Mouse (Mus musculus): ENCODE measurements around the gene Xpo5. TPM values are rescaled to one million over a fixed set of nuclear protein-coding genes. Genes with fewer than 3 reads are reported as not detected.

Xpo5 gene
- polyA plus RNA-seq, 1 experiment from 2014 or later, result 57.0 TPM

DNA sequence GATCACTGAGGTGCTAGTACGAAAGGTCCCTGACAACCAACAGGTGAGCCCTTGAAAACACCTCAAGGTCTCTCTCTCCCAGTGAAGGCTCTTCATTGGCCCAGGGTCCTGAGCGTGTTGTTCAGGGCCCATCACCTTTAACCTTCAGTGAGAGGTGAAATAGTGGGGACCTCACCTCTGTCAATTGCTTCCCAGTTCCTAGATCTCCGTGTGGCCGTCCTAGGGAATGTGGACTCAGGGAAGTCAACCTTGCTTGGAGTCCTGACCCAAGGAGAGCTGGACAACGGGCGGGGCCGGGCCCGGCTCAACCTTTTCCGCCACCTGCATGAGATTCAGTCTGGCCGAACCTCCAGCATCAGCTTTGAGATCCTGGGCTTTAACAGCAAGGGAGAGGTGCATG lies 37.8 kb upstream of the Xpo5 start:
- no peak for TF ChIP-seq CTCF (IDR thresholded peaks at IDR 0.05; ENCODE audit: low read depth)
- WGBS, result 93% methylated on average over 10 of the region's 10 CpGs
- H3K4me2 ChIP-seq, result no peak overlapping the region

GRCm38 (mm10) chr17:46165460-46165859 lies 37.1 kb upstream of the Xpo5 start:
- Histone ChIP-seq H3K4me1 (ENCODE audit: insufficient read depth) (peaks cover 17% of the 10 kb centered on the region; the same call in 1 of the 2 replicates), H3K36me3 (ENCODE audit: insufficient read depth) (peaks cover 64% of the 10 kb centered on the region), H3K4me2 (no peak overlapping the region), H3K4me3 (ENCODE audit: low read depth, low read length) (no peak overlapping the region), H3K27ac (ENCODE audit: low read depth) (no peak overlapping the region), H3K27me3 (ENCODE audit: insufficient read depth, low read length) (no peaks in the 10 kb centered on the region), H3K9me3 (ENCODE audit: low read depth, low read length) (no peaks in the 10 kb centered on the region), H3K9ac (no peak overlapping the region)
- no peak for DNase-seq
- no peak for TF ChIP-seq CTCF (IDR thresholded peaks at IDR 0.05; ENCODE audit: low read depth)
- no peak for ATAC-seq (ENCODE audit: insufficient read depth)
- WGBS, result 86% methylated on average over 12 of the region's 12 CpGs

More for the DNA sequence above, 37.8 kb upstream of the Xpo5 start:
- peaks cover 17% of the 10 kb centered on the region; the same call in 1 of the 2 replicates for H3K4me1 ChIP-seq (ENCODE audit: insufficient read depth)
- ATAC-seq (ENCODE audit: insufficient read depth), result no peak
- no peak overlapping the region for H3K9ac ChIP-seq
- H3K4me3 ChIP-seq (ENCODE audit: low read depth, low read length), result no peak overlapping the region
- DNase-seq, result no peak
- H3K36me3 ChIP-seq (ENCODE audit: insufficient read depth), result peaks cover 58% of the 10 kb centered on the region
- no peaks in the 10 kb centered on the region for H3K9me3 ChIP-seq (ENCODE audit: low read depth, low read length)
- H3K27me3 ChIP-seq (ENCODE audit: insufficient read depth, low read length), result no peaks in the 10 kb centered on the region
- no peak overlapping the region for H3K27ac ChIP-seq (ENCODE audit: low read depth)

DNA sequence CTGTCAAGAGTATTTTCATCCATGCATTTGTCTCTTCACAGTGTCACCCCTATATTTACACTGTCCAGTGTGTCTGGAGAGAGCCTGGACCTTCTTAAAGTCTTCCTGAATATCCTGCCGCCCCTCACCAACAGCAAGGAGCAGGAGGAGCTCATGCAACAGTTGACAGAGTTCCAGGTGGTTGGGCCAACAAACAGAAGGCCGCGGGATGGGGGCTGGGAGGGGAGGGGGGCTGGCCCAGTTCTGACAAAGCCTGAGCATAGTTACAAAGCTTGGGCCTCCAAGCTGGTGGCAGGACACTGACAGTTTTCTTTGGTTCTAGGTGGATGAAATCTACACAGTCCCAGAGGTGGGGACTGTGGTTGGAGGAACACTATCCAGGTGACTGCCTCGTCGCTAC lies 36.3 kb upstream of the Xpo5 start:
- Histone ChIP-seq H3K4me1 (ENCODE audit: insufficient read depth) (peaks cover 17% of the 10 kb centered on the region; the same call in 1 of the 2 replicates), H3K9ac (no peak overlapping the region), H3K36me3 (ENCODE audit: insufficient read depth) (peaks cover 70% of the 10 kb centered on the region), H3K27ac (ENCODE audit: low read depth) (no peak overlapping the region), H3K27me3 (ENCODE audit: insufficient read depth, low read length) (no peaks in the 10 kb centered on the region), H3K9me3 (ENCODE audit: low read depth, low read length) (no peaks in the 10 kb centered on the region), H3K4me3 (ENCODE audit: low read depth, low read length) (no peak overlapping the region), H3K4me2 (no peak overlapping the region)
- WGBS, result 80% methylated on average over 5 of the region's 5 CpGs
- DNase-seq (no peak), ATAC-seq (ENCODE audit: insufficient read depth) (no peak)
- TF ChIP-seq CTCF (IDR thresholded peaks at IDR 0.05; ENCODE audit: low read depth), result no peak

GRCm38 (mm10) chr17:46167014-46167413 lies 35.6 kb upstream of the Xpo5 start:
- Histone ChIP-seq H3K4me2 (no peak overlapping the region), H3K27me3 (ENCODE audit: insufficient read depth, low read length) (no peaks in the 10 kb centered on the region), H3K9me3 (ENCODE audit: low read depth, low read length) (no peaks in the 10 kb centered on the region), H3K9ac (no peak overlapping the region), H3K4me3 (ENCODE audit: low read depth, low read length) (no peak overlapping the region), H3K36me3 (ENCODE audit: insufficient read depth) (peaks cover 76% of the 10 kb centered on the region), H3K4me1 (ENCODE audit: insufficient read depth) (peaks cover 13% of the 10 kb centered on the region; the same call in 1 of the 2 replicates), H3K27ac (ENCODE audit: low read depth) (no peak overlapping the region)
- peak; percentile 49 for TF ChIP-seq CTCF (IDR thresholded peaks at IDR 0.05; ENCODE audit: low read depth)
- ATAC-seq (ENCODE audit: insufficient read depth), result no peak
- DNase-seq, result peak; percentile 34
- 83% methylated on average over 11 of the region's 11 CpGs for WGBS

DNA sequence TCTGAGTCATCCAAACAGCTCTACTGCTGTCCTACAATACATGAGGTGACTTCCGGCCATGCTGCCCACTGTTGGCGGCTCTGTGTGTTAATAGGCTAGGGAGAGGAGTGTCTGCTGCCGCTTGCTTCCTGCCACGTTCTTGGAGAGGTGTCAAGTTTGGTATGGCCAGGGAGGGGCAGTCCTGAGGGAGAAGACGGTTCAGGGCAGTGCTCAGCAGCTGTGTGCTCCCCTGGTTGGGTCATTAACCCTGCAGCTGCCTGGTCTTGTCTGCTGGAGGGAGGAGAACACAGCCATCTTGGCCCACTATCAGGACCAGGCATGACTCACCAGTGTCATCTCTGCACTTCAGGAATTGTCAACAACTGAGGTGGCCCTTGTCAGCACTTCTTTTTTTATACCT lies 34.3 kb upstream of the Xpo5 start:
- no peak overlapping the region for H3K4me3 ChIP-seq (ENCODE audit: low read depth, low read length)
- no peak for TF ChIP-seq CTCF (IDR thresholded peaks at IDR 0.05; ENCODE audit: low read depth)
- no peaks in the 10 kb centered on the region for H3K4me1 ChIP-seq (ENCODE audit: insufficient read depth)
- WGBS, result 44% methylated on average over 5 of the region's 5 CpGs
- H3K27ac ChIP-seq (ENCODE audit: low read depth), result no peak overlapping the region
- DNase-seq, result no peak
- no peaks in the 10 kb centered on the region for H3K27me3 ChIP-seq (ENCODE audit: insufficient read depth, low read length)
- peak; percentile 13; the same call in 1 of the 2 replicates for ATAC-seq (ENCODE audit: insufficient read depth)
- peaks cover 89% of the 10 kb centered on the region for H3K36me3 ChIP-seq (ENCODE audit: insufficient read depth)
- no peak overlapping the region for H3K9ac ChIP-seq
- H3K4me2 ChIP-seq, result no peak overlapping the region
- H3K9me3 ChIP-seq (ENCODE audit: low read depth, low read length), result no peaks in the 10 kb centered on the region

DNA sequence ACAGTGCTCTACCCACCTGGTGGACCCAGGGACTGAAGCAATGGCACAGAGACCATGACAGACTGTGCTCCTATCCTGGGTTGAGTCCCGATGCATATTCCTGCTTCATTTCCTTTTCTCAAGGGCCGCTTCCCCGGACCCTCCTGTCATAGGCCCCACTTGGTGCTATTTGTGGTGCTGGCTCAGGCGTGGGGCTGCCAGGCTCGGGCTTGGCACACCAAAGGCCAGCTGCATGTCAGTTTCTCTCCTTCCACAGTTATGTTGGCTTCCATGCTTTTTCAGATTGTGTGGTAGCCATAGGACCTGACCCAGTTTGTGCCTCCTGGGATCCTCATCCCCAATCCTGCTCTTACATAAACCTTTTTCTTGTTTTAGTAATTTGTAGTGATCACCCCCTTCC lies 33.8 kb upstream of the Xpo5 start:
- H3K9ac ChIP-seq, result no peak overlapping the region
- H3K9me3 ChIP-seq (ENCODE audit: low read depth, low read length), result no peaks in the 10 kb centered on the region
- ATAC-seq (ENCODE audit: insufficient read depth), result no peak
- no peaks in the 10 kb centered on the region for H3K27me3 ChIP-seq (ENCODE audit: insufficient read depth, low read length)
- no peak overlapping the region for H3K4me3 ChIP-seq (ENCODE audit: low read depth, low read length)
- H3K4me2 ChIP-seq, result no peak overlapping the region
- no peak overlapping the region for H3K27ac ChIP-seq (ENCODE audit: low read depth)
- peaks cover 91% of the 10 kb centered on the region for H3K36me3 ChIP-seq (ENCODE audit: insufficient read depth)
- H3K4me1 ChIP-seq (ENCODE audit: insufficient read depth), result no peaks in the 10 kb centered on the region
- TF ChIP-seq CTCF (IDR thresholded peaks at IDR 0.05; ENCODE audit: low read depth), result no peak
- DNase-seq, result no peak
- WGBS, result 86% methylated on average over 5 of the region's 5 CpGs

DNA sequence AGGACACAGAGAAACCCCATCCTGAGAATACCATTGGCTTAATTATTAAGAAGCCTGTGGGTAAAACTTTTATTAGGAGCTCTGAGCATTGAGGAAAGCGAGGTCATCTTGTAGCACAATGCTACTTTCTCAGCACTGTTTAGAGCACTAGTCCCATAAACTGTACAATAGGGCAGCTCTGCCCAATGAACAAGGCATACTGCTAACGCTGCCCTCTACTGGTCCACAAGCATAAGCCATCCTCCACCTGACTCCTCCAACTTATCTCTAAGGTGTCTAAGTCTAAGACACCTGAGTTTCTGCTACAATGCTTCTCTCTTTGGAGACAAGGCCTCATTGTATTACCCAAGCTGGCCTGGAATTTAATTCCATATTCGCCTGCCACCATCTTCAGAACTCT lies 32.0 kb upstream of the Xpo5 start:
- peak; percentile 65 for DNase-seq
- Histone ChIP-seq H3K4me1 (ENCODE audit: insufficient read depth) (no peaks in the 10 kb centered on the region), H3K4me2 (no peak overlapping the region), H3K4me3 (ENCODE audit: low read depth, low read length) (no peak overlapping the region), H3K27me3 (ENCODE audit: insufficient read depth, low read length) (no peaks in the 10 kb centered on the region), H3K36me3 (ENCODE audit: insufficient read depth) (peaks cover 85% of the 10 kb centered on the region), H3K9me3 (ENCODE audit: low read depth, low read length) (no peaks in the 10 kb centered on the region), H3K9ac (no peak overlapping the region), H3K27ac (ENCODE audit: low read depth) (no peak overlapping the region)
- no peak for ATAC-seq (ENCODE audit: insufficient read depth)
- TF ChIP-seq CTCF (IDR thresholded peaks at IDR 0.05; ENCODE audit: low read depth), result peak; percentile 71
- WGBS, result 65% methylated on average over 3 of the region's 3 CpGs

- no peaks in the 10 kb centered on the region for H3K27me3 ChIP-seq (ENCODE audit: insufficient read depth, low read length)
- H3K4me3 ChIP-seq (ENCODE audit: low read depth, low read length), result no peak overlapping the region
- H3K4me2 ChIP-seq, result no peak overlapping the region
- no peaks in the 10 kb centered on the region for H3K4me1 ChIP-seq (ENCODE audit: insufficient read depth)
- TF ChIP-seq CTCF (IDR thresholded peaks at IDR 0.05; ENCODE audit: low read depth), result peak; percentile 41
- ATAC-seq (ENCODE audit: insufficient read depth) (no peak), DNase-seq (peak; percentile 24)
- WGBS, result 88% methylated on average over 4 of the region's 4 CpGs
- H3K9ac ChIP-seq, result no peak overlapping the region
- no peak overlapping the region for H3K27ac ChIP-seq (ENCODE audit: low read depth)
- peaks cover 95% of the 10 kb centered on the region for H3K36me3 ChIP-seq (ENCODE audit: insufficient read depth)
- H3K9me3 ChIP-seq (ENCODE audit: low read depth, low read length), result no peaks in the 10 kb centered on the region
Observed at GRCm38 (mm10) chr17:46182273-46182672, 20.3 kb upstream of the Xpo5 start.
